Mouse (Mus musculus) limb, embryonic 13.5 days (tissue): ENCODE measurements around the gene Tex10. TPM values are rescaled to one million over a fixed set of nuclear protein-coding genes. Genes with fewer than 3 reads are reported as not detected.
"Not testable (repeated sequence)": the region's sequence is repeated elsewhere in the genome, so short reads cannot be mapped to it uniquely, and the experiment has no call there.

Experiments
- ATAC-seq: fragments of 200-750 bp; cut with Nextera tagmentation; 2 replicates; pipeline ENCODE4 v1.8.0; 2017; ENCODE audit warnings: low read depth, moderate number of reproducible peaks, moderate TSS enrichment; ENCODE audit not compliant: low FRiP score
- H3K27ac ChIP-seq: fragments of 300-500 bp; sonication (generic); 2 replicates; pipeline ENCODE4 v1.5.1; 2015; ENCODE audit warnings: inconsistent platforms, mild to moderate bottlenecking, moderate library complexity
- H3K27me3 ChIP-seq: fragments of 300-500 bp; sonication (generic); 2 replicates; pipeline ENCODE4 v1.6.1; 2015; ENCODE audit warnings: mild to moderate bottlenecking, inconsistent platforms
- H3K36me3 ChIP-seq: fragments of 300-500 bp; sonication (generic); 2 replicates; pipeline ENCODE4 v1.6.1; 2015; ENCODE audit warnings: inconsistent platforms, mild to moderate bottlenecking, moderate library complexity
- H3K4me1 ChIP-seq: fragments of 300-500 bp; sonication (generic); 2 replicates; pipeline ENCODE4 v1.6.1; 2015; ENCODE audit warnings: inconsistent platforms
- H3K4me2 ChIP-seq: fragments of 300-500 bp; sonication (generic); replicated peaks from 2 replicates; pipeline ENCODE4 v1.6.1; 2015; ENCODE audit warnings: inconsistent platforms, mild to moderate bottlenecking, moderate library complexity
- H3K4me3 ChIP-seq: fragments of 300-500 bp; sonication (generic); 2 replicates; pipeline ENCODE4 v1.5.1; 2015; ENCODE audit warnings: moderate library complexity, mild to moderate bottlenecking, inconsistent platforms
- H3K9ac ChIP-seq: fragments of 300-500 bp; sonication (generic); 2 replicates; pipeline ENCODE4 v1.6.1; 2015; ENCODE audit warnings: mild to moderate bottlenecking, inconsistent platforms
- H3K9me3 ChIP-seq: fragments of 300-500 bp; sonication (generic); 2 replicates; pipeline ENCODE4 v1.6.1; 2016; ENCODE audit warnings: inconsistent platforms
- WGBS: fragments of 180-500 bp; shearing (Covaris S2); methylation state at CpG from one replicate; pipeline ENCODE4 v1.1.7; 2015; 5-methylcytosine and 5-hydroxymethylcytosine counted together
- polyA plus RNA-seq: library from polyadenylated mRNA; unstranded; fragments of >200 nt; fragmentation: Nextera tagmentation; extraction: Ambion mirVana; gene quantifications from 2 replicates; pipeline ENCODE4 v1.2.1, GENCODE M21; 2015

Tex10 gene
- polyA plus RNA-seq, 1 experiment from 2014 or later, result 58.1 TPM

DNA sequence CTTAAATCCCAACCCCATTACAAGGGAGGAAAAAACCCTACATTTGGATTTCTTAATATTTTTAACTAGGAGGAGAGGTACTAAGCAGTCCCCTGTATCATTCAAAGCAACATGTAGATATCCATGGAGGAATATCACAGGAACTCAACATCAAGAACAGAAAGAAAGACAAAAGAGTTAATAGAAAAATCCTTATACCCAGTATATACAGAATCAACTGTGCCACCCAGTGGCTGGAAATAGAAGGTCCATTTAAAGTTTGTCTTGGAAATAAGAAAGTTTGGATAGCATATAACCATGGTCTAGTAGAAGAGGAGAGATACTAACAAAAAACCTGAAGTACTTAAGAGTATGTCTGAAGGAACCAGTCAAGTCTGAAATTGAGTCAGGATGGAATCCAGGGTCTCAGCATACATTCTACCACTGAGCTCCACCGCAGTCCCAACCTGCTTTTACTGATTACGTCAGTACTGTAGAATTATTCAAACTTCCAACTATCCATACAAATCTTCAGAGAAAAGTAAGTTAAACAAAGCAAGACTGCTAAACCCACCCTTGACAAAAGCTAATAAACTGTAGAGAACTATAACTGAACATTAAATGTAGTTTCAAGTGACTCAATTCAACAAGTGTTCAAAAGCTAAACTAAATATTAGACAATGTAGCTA lies 19.0 kb downstream of the Tex10 start:
- H3K36me3 ChIP-seq, result peaks cover 59% of the 10 kb centered on the region
- H3K9me3 ChIP-seq, result no peaks in the 10 kb centered on the region
- H3K4me2 ChIP-seq, result no peak overlapping the region
- ATAC-seq, result no peak
- WGBS, result 97% methylated on average over 2 of the region's 2 CpGs
- H3K27me3 ChIP-seq, result no peaks in the 10 kb centered on the region
- no peak overlapping the region for H3K9ac ChIP-seq
- H3K4me1 ChIP-seq, result no peaks in the 10 kb centered on the region
- no peak overlapping the region for H3K27ac ChIP-seq
- no peak overlapping the region for H3K4me3 ChIP-seq

DNA sequence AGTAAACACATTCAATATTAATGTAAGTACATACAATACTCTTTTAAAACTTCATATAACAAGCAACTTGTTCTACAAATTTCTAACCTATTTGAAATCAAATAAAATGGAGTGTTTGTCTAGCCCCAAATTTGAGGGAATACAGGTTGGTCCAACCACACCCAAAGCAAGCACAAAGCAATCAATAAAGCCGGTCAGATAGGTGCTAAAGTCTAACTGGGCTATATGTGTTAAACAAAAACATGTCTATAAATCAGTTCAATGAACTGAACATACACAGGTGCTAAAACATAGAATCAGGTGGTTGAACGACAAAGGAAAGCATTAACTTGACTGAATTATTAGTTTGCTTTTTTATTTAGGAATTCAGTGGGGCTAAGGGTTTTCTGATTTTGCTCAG lies 45.2 kb downstream of the Tex10 start:
- Histone ChIP-seq H3K4me3 (no peak overlapping the region), H3K27me3 (no peaks in the 10 kb centered on the region), H3K4me1 (peaks cover 3% of the 10 kb centered on the region; the same call in 1 of the 2 replicates), H3K4me2 (no peak overlapping the region), H3K9ac (no peak overlapping the region), H3K36me3 (peaks cover 67% of the 10 kb centered on the region), H3K27ac (no peak overlapping the region), H3K9me3 (no peaks in the 10 kb centered on the region)
- WGBS, result 79% methylated on average over 2 of the region's 2 CpGs
- no peak for ATAC-seq

GRCm38 (mm10) chr4:48427413-48427812 lies 45.8 kb downstream of the Tex10 start:
- Histone ChIP-seq H3K4me2 (no peak overlapping the region), H3K4me3 (no peak overlapping the region), H3K27ac (no peak overlapping the region), H3K36me3 (peaks cover 64% of the 10 kb centered on the region), H3K27me3 (no peaks in the 10 kb centered on the region), H3K9me3 (no peaks in the 10 kb centered on the region), H3K9ac (no peak overlapping the region), H3K4me1 (peaks cover 3% of the 10 kb centered on the region; the same call in 1 of the 2 replicates)
- 62% methylated on average over 3 of the region's 3 CpGs for WGBS
- ATAC-seq, result no peak

DNA sequence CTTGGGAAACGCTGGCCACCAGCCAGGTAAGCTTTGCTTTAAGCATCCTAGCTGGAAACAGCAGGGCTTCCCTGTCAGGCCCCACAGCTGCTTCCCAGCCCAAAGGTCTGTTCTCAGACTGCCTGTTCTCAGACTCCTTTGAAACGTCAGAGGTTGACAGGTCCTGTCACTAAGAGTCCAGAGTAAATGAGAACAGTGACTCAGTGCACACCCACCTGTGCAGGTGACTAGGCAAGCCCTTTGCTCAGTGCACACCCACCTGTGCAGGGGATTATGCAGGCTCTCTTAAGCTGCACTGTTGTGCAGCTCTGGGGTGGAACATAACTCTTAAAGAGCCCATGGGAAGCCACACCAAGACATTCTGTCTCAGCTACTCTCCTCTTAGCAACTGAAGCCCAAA lies 49.5 kb downstream of the Tex10 start:
- H3K9ac ChIP-seq, result no peak overlapping the region
- ATAC-seq, result no peak
- H3K4me2 ChIP-seq, result no peak overlapping the region
- no peak overlapping the region for H3K27ac ChIP-seq
- H3K27me3 ChIP-seq, result no peaks in the 10 kb centered on the region
- no peak overlapping the region for H3K4me3 ChIP-seq
- H3K36me3 ChIP-seq, result peaks cover 49% of the 10 kb centered on the region
- no peaks in the 10 kb centered on the region for H3K4me1 ChIP-seq
- 54% methylated on average over 2 of the region's 2 CpGs for WGBS
- H3K9me3 ChIP-seq, result no peaks in the 10 kb centered on the region

GRCm38 (mm10) chr4:48422633-48423032 lies 50.6 kb downstream of the Tex10 start:
- no peak for ATAC-seq
- H3K27ac ChIP-seq, result no peak overlapping the region
- H3K4me2 ChIP-seq, result no peak overlapping the region
- no peaks in the 10 kb centered on the region for H3K9me3 ChIP-seq
- no peaks in the 10 kb centered on the region for H3K4me1 ChIP-seq
- H3K4me3 ChIP-seq, result no peak overlapping the region
- 96% methylated on average over 1 of the region's 1 CpGs for WGBS
- peaks cover 43% of the 10 kb centered on the region for H3K36me3 ChIP-seq
- no peak overlapping the region for H3K9ac ChIP-seq
- no peaks in the 10 kb centered on the region for H3K27me3 ChIP-seq

- H3K27me3 ChIP-seq, result no peaks in the 10 kb centered on the region
- ATAC-seq, result no peak
- WGBS, result 92% methylated on average over 8 of the region's 8 CpGs
- no peak overlapping the region for H3K4me2 ChIP-seq
- peaks cover 39% of the 10 kb centered on the region for H3K36me3 ChIP-seq
- H3K9me3 ChIP-seq, result no peaks in the 10 kb centered on the region
- no peak overlapping the region for H3K4me3 ChIP-seq
- H3K4me1 ChIP-seq, result no peaks in the 10 kb centered on the region
- no peak overlapping the region for H3K9ac ChIP-seq
- H3K27ac ChIP-seq, result no peak overlapping the region
Measured at GRCm38 (mm10) chr4:48418831-48419468, 54.3 kb downstream of the Tex10 start.

DNA sequence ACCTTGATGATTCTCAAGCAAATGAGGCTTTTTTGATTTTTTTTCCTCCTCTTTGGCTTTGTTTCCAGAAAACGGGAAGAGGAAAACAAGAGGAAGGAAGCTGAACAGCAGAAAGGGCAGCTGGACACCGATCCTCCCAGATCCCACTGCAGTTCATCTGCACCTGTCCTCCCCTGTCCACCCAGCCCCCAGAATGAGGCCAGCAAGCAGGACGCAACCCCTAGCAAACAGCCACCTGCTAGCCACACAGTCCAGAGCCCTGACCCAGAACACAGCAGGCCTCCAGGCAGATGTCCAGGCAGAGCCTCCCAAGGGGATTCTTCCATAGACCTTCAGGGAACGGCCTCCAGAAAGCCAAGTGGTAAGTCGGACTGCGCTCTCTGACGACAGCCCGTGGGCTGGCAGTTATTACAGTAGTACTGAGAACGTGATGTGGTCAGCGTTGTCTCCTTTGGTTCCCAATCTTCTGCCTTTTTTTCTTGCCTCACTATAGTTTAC lies 57.4 kb downstream of the Tex10 start:
- WGBS, result 84% methylated on average over 10 of the region's 10 CpGs
- Histone ChIP-seq H3K9me3 (no peaks in the 10 kb centered on the region), H3K4me1 (no peaks in the 10 kb centered on the region), H3K4me2 (no peak overlapping the region), H3K27me3 (no peaks in the 10 kb centered on the region), H3K4me3 (no peak overlapping the region), H3K36me3 (peaks cover 20% of the 10 kb centered on the region), H3K9ac (no peak overlapping the region), H3K27ac (no peak overlapping the region)
- ATAC-seq, result no peak

- Histone ChIP-seq H3K36me3 (peaks cover 9% of the 10 kb centered on the region), H3K4me3 (no peak overlapping the region), H3K9me3 (no peaks in the 10 kb centered on the region), H3K27ac (no peak overlapping the region), H3K4me1 (no peaks in the 10 kb centered on the region), H3K4me2 (no peak overlapping the region), H3K27me3 (no peaks in the 10 kb centered on the region), H3K9ac (no peak overlapping the region)
- no peak for ATAC-seq
- WGBS, result 86% methylated on average over 8 of the region's 8 CpGs
Measured at GRCm38 (mm10) chr4:48413473-48413872, 59.8 kb downstream of the Tex10 start.

- H3K4me3 ChIP-seq, result no peak overlapping the region
- ATAC-seq, result peak; percentile 54; the same call in 1 of the 2 replicates
- WGBS, result 51% methylated on average over 18 of the region's 18 CpGs
- H3K9me3 ChIP-seq, result no peaks in the 10 kb centered on the region
- peaks cover 4% of the 10 kb centered on the region; the same call in 1 of the 2 replicates for H3K36me3 ChIP-seq
- no peaks in the 10 kb centered on the region for H3K27me3 ChIP-seq
- H3K4me1 ChIP-seq, result no peaks in the 10 kb centered on the region
- no peak overlapping the region; the same call in 1 of the 2 replicates for H3K4me2 ChIP-seq
- H3K27ac ChIP-seq, result no peak overlapping the region
- no peak overlapping the region for H3K9ac ChIP-seq
Measured at GRCm38 (mm10) chr4:48407350-48408039, 65.8 kb downstream of the Tex10 start.

GRCm38 (mm10) chr4:48405724-48406491 lies 67.4 kb downstream of the Tex10 start:
- not testable (repeated sequence) for H3K4me1 ChIP-seq, H3K27me3 ChIP-seq, H3K27ac ChIP-seq, ATAC-seq, H3K36me3 ChIP-seq, H3K4me3 ChIP-seq, H3K4me2 ChIP-seq, H3K9me3 ChIP-seq, H3K9ac ChIP-seq
- 90% methylated on average over 10 of the region's 10 CpGs for WGBS

DNA sequence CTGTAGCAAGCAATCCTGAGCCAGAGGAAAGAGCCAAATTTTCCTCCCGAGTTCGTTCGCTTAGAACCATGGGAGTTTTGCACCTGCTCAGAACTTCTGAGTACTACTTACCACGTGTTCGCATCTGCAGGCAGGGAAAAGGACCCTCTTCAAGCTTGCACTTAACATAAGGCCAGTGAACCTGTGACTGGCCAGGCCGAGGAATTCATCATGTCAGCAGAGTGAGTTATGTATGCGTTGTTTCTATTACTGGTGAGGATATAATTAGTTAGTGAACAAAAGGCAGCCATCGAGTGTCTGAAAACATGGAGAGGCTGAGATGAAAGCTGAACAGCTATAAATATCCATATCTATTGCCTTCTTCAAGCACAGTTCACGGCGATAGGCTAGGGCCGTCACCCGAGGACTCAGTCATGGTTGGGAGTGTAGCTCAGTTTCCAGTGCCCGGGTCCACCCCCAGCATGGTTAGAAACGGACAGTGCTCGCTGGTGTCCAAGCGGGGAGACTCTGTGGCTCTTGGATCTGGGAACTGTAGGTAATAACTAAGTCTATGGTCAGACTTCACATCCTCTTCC lies 70.1 kb downstream of the Tex10 start:
- Histone ChIP-seq H3K27me3 (no peaks in the 10 kb centered on the region), H3K4me1 (no peaks in the 10 kb centered on the region), H3K27ac (no peak overlapping the region), H3K4me3 (no peak overlapping the region), H3K9ac (no peak overlapping the region), H3K36me3 (peaks cover under 1% of the 10 kb centered on the region; the same call in 1 of the 2 replicates), H3K9me3 (no peaks in the 10 kb centered on the region), H3K4me2 (no peak overlapping the region)
- WGBS, result 81% methylated on average over 16 of the region's 16 CpGs
- ATAC-seq, result no peak
